Mouse (Mus musculus): ENCODE results near the gene Ubap1l. TPM values are rescaled to one million over a fixed set of nuclear protein-coding genes. Genes with fewer than 3 reads are reported as not detected.

The Ubap1l gene
- polyA plus RNA-seq, 1 experiment from 2014 or later, result not detected

DNA sequence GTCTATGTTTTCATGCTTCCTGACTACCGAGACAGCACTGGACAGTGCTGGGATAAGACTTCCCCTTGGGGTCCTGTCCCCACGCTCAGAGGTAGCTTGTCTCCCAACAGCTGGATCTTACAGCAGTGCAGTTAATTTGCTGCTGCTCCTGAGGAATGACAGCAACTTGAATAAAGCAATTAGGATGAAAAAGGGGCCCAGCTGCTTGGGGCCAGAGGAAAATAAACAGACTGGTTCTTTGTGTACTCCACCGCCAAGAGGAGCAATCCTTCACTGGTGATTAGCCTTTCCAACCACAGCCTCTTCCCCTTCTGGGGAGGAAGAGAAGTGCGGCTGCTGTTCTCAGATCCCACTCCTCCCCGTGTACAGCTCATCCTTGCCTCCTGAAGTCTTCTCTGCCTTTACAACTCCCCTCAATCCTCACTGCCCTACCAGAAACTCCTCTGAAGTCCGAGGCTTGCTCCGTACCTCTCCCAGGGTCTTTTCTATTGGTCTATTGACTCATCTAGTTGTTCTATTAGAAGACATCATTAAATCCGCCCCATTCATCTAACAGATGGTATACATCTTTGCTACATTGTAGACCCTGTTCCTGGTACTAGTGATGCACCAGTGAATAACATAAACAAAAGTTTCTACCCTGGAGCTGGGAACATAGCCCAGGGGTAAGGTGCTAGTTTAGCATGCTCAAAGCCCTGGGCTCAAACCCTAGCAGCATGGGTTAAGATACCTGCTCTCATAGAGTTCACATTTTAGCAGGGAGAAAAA is 25.7 kb downstream of the Ubap1l start:
- ATAC-seq (ENCODE audit: insufficient number of reproducible peaks, insufficient read depth, low FRiP score, low read depth), result no peak
- no peaks in the 10 kb centered on the region for H3K36me3 ChIP-seq (ENCODE audit: control insufficient read depth, insufficient read depth, low read length)
- peaks cover 8 to 10% of the 10 kb centered on the region in 2 experiments; a peak in 3 of 4 replicates for H3K4me1 ChIP-seq (ENCODE audit: control insufficient read depth in 2 of 2, insufficient read depth in 2 of 2, low read length in 2 of 2)
- peaks cover 24% of the 10 kb centered on the region for H3K27me3 ChIP-seq (ENCODE audit: control insufficient read depth, insufficient read depth, low read length)
- no peak overlapping the region for H3K27ac ChIP-seq (replicated peaks in 1 of 2; ENCODE audit: control insufficient read depth in 1 of 2, insufficient read depth in 1 of 2, low read depth in 2 of 2, low read length in 2 of 2)
- no peak overlapping the region for H3K4me2 ChIP-seq (ENCODE audit: low read length)
- no peak overlapping the region for H3K9ac ChIP-seq (ENCODE audit: low read length)
- no peak overlapping the region for H3K4me3 ChIP-seq (ENCODE audit: control insufficient read depth in 1 of 2, insufficient read depth in 1 of 2, low read depth in 1 of 2, low read length in 2 of 2)
- H3K9me3 ChIP-seq (ENCODE audit: control insufficient read depth, low read length), result no peaks in the 10 kb centered on the region
- WGBS, result 44% methylated on average over 8 of the region's 8 CpGs

DNA sequence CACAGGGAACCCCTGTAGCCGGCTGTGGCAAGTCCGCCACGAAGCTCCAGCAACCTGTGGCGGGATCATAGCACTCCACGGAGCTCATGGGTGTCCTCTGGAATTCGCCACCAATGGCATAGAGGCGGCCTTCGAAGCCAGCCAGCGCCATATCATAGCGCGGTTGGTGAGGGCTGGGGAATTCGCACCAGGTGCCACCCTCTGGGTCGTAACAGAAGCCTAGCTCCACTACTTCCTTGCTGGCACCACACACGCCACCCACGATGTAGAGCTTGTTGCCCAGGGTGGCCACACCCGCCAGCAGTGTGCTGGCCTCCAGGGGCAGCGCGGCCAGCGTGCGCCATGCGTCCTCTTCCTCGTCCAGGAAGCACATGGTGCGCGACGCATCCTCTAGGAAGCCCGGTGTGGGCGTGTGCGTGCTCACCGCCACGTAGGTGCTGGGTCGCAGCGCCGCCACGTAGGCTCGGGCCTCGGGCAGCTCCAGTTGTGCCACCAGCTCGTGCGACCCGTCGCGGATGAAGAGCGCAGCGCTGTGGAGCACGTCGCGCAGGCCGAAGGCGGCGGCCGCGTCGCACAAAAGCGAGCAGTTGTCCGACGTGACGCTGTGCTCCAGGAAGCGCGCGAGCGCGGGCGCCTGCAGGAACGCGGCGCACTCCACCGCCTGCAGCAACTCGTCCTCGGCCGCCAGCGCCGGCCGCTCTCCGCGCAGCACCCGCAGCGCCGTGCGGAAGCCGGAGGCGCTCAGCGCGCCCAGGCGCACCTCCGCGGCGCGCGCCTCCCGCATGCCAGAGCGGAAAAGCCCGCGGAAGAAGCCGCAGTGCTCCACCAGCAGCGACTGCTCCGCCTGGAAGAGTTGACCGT is 30.1 kb downstream of the Ubap1l start:
- 12% methylated on average over 96 of the region's 96 CpGs for WGBS
- Histone ChIP-seq H3K4me2 (ENCODE audit: low read length) (peak overlapping the region; percentile 78), H3K27ac (replicated peaks in 1 of 2; ENCODE audit: control insufficient read depth in 1 of 2, insufficient read depth in 1 of 2, low read depth in 2 of 2, low read length in 2 of 2) (no peak overlapping the region), H3K4me3 (ENCODE audit: control insufficient read depth in 1 of 2, insufficient read depth in 1 of 2, low read depth in 1 of 2, low read length in 2 of 2) (peak overlapping the region; percentile 52), H3K27me3 (ENCODE audit: control insufficient read depth, insufficient read depth, low read length) (peaks cover 28% of the 10 kb centered on the region), H3K36me3 (ENCODE audit: control insufficient read depth, insufficient read depth, low read length) (no peaks in the 10 kb centered on the region), H3K9ac (ENCODE audit: low read length) (peak overlapping the region; percentile 64), H3K9me3 (ENCODE audit: control insufficient read depth, low read length) (no peaks in the 10 kb centered on the region), H3K4me1 (ENCODE audit: control insufficient read depth in 2 of 2, insufficient read depth in 2 of 2, low read length in 2 of 2) (peaks cover 3 to 7% of the 10 kb centered on the region in 2 experiments; a peak in 2 of 4 replicates)
- ATAC-seq (ENCODE audit: insufficient number of reproducible peaks, insufficient read depth, low FRiP score, low read depth), result peak; percentile 19; the same call in 1 of the 2 replicates

DNA sequence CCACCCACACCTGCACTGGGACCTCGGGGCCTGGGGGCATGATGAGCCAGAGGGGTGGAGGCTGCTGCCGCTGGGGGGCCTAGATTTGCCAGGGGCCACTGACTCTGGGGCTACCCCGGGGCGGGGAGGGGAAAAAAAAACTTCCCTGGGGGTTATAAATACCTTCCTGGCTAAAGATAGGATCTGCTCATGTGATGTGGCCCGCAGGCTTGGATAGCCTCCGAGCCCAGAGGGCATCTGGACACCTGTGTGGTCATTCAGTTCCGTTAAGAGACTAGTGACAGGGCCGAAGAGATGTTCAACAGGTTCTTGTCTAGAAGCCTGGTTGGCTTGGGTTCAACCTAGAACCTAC is 30.7 kb downstream of the Ubap1l start, which contains the start of gene Kbtbd13:
Gene Kbtbd13 (minus strand): TSS at position 40 of the 352 bp plus-strand sequence.
- H3K4me1 ChIP-seq (ENCODE audit: control insufficient read depth in 2 of 2, insufficient read depth in 2 of 2, low read length in 2 of 2), result peaks cover 3 to 7% of the 10 kb centered on the region in 2 experiments; a peak in 2 of 4 replicates
- no peak within 1 kb of the TSS for H3K27ac ChIP-seq (replicated peaks in 1 of 2; ENCODE audit: control insufficient read depth in 1 of 2, insufficient read depth in 1 of 2, low read depth in 2 of 2, low read length in 2 of 2)
- ATAC-seq (ENCODE audit: insufficient number of reproducible peaks, insufficient read depth, low FRiP score, low read depth), result no peak
- H3K4me3 ChIP-seq (ENCODE audit: control insufficient read depth in 1 of 2, insufficient read depth in 1 of 2, low read depth in 1 of 2, low read length in 2 of 2), result peak within 1 kb of the TSS; percentile 52
- WGBS, result 19% methylated on average over 8 of the region's 8 CpGs
- peak within 1 kb of the TSS; percentile 64 for H3K9ac ChIP-seq (ENCODE audit: low read length)
- no peaks in the 10 kb centered on the region for H3K36me3 ChIP-seq (ENCODE audit: control insufficient read depth, insufficient read depth, low read length)
- H3K4me2 ChIP-seq (ENCODE audit: low read length), result peak within 1 kb of the TSS; percentile 78
- H3K27me3 ChIP-seq (ENCODE audit: control insufficient read depth, insufficient read depth, low read length), result peaks cover 28% of the 10 kb centered on the region
- H3K9me3 ChIP-seq (ENCODE audit: control insufficient read depth, low read length), result no peaks in the 10 kb centered on the region

DNA sequence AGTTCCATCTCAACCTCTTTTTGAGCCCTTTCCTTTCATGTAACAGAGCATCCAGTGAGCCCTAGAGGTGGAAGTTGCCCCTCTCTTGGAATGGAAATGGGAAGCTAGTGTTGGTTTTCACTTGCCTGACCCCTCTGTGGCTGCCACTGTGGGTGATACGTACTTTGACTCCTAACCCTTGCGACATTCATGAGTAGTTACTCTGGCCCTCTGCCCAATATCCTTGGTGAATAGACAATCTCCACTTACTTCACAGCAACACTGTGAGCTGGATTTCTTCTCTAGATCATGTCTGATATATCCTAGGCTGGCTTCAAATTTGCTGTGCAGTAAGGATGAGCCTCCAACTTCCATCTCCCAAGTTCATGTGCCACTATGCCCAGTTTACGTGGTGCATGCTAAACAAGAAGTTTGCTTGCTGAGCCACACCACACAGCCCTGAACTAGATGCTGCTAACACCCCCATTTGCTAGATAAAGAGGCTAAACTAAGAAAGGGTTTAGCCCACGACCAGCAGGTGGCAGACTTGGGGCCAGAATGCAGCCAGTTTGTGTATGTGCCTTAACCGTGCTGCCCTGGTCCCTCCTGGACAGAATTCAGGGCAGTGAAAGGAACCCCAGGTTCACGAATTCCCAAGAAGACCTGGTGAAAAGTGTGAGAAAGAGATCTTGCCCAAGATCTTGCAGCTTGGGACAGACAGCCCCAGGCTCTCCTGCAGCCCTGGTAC is 32.0 kb downstream of the Ubap1l start:
- 24% methylated on average over 6 of the region's 6 CpGs for WGBS

DNA sequence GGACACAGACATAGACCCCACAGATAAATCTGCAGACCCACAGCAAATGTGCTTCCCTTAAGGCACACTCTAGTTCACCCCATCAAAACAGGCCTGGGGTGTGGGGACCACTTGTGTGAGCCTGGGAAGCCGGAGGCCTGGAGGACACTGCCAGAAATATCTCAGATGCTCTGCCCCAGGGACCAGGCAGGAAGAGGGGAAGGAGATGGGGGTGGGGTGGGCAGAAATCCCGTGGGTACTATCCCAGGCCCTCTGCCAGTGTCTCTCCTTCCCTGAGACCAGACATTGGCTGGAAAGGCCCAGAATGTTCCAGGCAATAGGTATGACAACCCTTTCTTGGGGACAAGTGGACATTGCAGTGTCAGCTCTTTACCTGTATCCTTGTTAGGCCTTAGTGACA is 32.8 kb downstream of the Ubap1l start:
- no peak for ATAC-seq (ENCODE audit: insufficient number of reproducible peaks, insufficient read depth, low FRiP score, low read depth)
- H3K4me3 ChIP-seq (ENCODE audit: control insufficient read depth in 1 of 2, insufficient read depth in 1 of 2, low read depth in 1 of 2, low read length in 2 of 2), result no peak overlapping the region
- H3K27ac ChIP-seq (replicated peaks in 1 of 2; ENCODE audit: control insufficient read depth in 1 of 2, insufficient read depth in 1 of 2, low read depth in 2 of 2, low read length in 2 of 2), result no peak overlapping the region
- no peaks in the 10 kb centered on the region for H3K9me3 ChIP-seq (ENCODE audit: control insufficient read depth, low read length)
- peaks cover 28% of the 10 kb centered on the region for H3K27me3 ChIP-seq (ENCODE audit: control insufficient read depth, insufficient read depth, low read length)
- H3K9ac ChIP-seq (ENCODE audit: low read length), result no peak overlapping the region
- WGBS, result 5% methylated on average over 2 of the region's 2 CpGs
- peaks cover 3 to 10% of the 10 kb centered on the region in 2 experiments; a peak in 3 of 4 replicates for H3K4me1 ChIP-seq (ENCODE audit: control insufficient read depth in 2 of 2, insufficient read depth in 2 of 2, low read length in 2 of 2)
- H3K4me2 ChIP-seq (ENCODE audit: low read length), result no peak overlapping the region
- H3K36me3 ChIP-seq (ENCODE audit: control insufficient read depth, insufficient read depth, low read length), result no peaks in the 10 kb centered on the region

More for the DNA sequence above, 32.0 kb downstream of the Ubap1l start:
- Histone ChIP-seq H3K27ac (replicated peaks in 1 of 2; ENCODE audit: control insufficient read depth in 1 of 2, insufficient read depth in 1 of 2, low read depth in 2 of 2, low read length in 2 of 2) (no peak overlapping the region), H3K4me1 (ENCODE audit: control insufficient read depth in 2 of 2, insufficient read depth in 2 of 2, low read length in 2 of 2) (peaks cover 3 to 7% of the 10 kb centered on the region in 2 experiments; a peak in 2 of 4 replicates), H3K4me2 (ENCODE audit: low read length) (no peak overlapping the region), H3K36me3 (ENCODE audit: control insufficient read depth, insufficient read depth, low read length) (no peaks in the 10 kb centered on the region), H3K27me3 (ENCODE audit: control insufficient read depth, insufficient read depth, low read length) (peaks cover 28% of the 10 kb centered on the region), H3K4me3 (ENCODE audit: control insufficient read depth in 1 of 2, insufficient read depth in 1 of 2, low read depth in 1 of 2, low read length in 2 of 2) (no peak overlapping the region), H3K9me3 (ENCODE audit: control insufficient read depth, low read length) (no peaks in the 10 kb centered on the region), H3K9ac (ENCODE audit: low read length) (no peak overlapping the region)
- no peak for ATAC-seq (ENCODE audit: insufficient number of reproducible peaks, insufficient read depth, low FRiP score, low read depth)

DNA sequence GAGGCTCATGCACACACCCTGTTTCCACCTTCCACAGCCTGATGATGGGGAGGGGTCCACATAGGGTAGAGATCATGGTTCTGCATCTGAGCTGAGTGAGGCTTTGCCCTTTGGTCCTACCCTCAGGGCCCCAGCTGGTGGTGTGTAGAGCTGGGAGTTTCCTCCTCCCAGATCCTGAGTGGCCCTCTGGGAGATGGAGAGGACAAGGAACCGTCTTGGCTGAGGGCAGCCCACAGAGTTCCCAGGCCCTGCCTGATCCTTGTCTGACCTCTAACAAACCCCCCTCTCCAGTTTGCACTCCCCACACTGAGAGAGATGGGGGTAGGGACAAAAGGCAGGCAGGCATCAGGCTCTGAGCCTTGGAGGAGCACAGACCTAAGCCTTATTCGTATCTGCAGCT is 33.5 kb downstream of the Ubap1l start:
- Histone ChIP-seq H3K9me3 (ENCODE audit: control insufficient read depth, low read length) (no peaks in the 10 kb centered on the region), H3K36me3 (ENCODE audit: control insufficient read depth, insufficient read depth, low read length) (no peaks in the 10 kb centered on the region), H3K27me3 (ENCODE audit: control insufficient read depth, insufficient read depth, low read length) (peaks cover 23% of the 10 kb centered on the region), H3K4me3 (ENCODE audit: control insufficient read depth in 1 of 2, insufficient read depth in 1 of 2, low read depth in 1 of 2, low read length in 2 of 2) (no peak overlapping the region), H3K27ac (replicated peaks in 1 of 2; ENCODE audit: control insufficient read depth in 1 of 2, insufficient read depth in 1 of 2, low read depth in 2 of 2, low read length in 2 of 2) (no peak overlapping the region), H3K4me1 (ENCODE audit: control insufficient read depth in 2 of 2, insufficient read depth in 2 of 2, low read length in 2 of 2) (peaks cover 3 to 13% of the 10 kb centered on the region in 2 experiments; a peak in 3 of 4 replicates), H3K4me2 (ENCODE audit: low read length) (no peak overlapping the region), H3K9ac (ENCODE audit: low read length) (no peak overlapping the region)
- 51% methylated on average over 2 of the region's 2 CpGs for WGBS
- ATAC-seq (ENCODE audit: insufficient number of reproducible peaks, insufficient read depth, low FRiP score, low read depth), result no peak

DNA sequence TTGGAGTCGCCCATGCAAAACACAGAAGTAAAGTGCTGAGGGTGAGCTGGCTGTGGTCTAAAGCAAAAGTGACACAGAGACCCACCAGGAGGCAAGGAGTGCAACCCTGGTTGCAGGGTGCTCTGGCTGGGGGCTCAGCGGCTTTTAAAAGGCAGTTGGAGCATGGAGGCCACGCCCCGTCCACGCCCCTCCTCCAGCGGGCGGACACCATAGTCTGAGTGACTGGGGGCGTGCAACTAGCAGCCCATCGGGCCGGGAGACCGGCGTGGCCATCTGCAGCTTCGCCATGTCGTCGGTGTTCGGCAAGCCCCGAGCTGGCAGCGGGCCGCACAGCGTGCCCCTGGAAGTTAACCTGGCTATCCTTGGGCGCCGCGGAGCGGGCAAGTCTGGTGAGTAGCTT is 37.4 kb downstream of the Ubap1l start, which contains the start of gene Rasl12:
Gene Rasl12 (plus strand): TSS at position 228 of the 400 bp plus-strand sequence.
- Histone ChIP-seq H3K9ac (ENCODE audit: low read length) (peak within 1 kb of the TSS; percentile 72), H3K4me3 (ENCODE audit: control insufficient read depth in 1 of 2, insufficient read depth in 1 of 2, low read depth in 1 of 2, low read length in 2 of 2) (peak within 1 kb of the TSS; percentile 56 to 62), H3K4me1 (ENCODE audit: control insufficient read depth in 2 of 2, insufficient read depth in 2 of 2, low read length in 2 of 2) (peaks cover 0 to 6% of the 10 kb centered on the region in 2 experiments; a peak in 2 of 4 replicates), H3K27ac (replicated peaks in 1 of 2; ENCODE audit: control insufficient read depth in 1 of 2, insufficient read depth in 1 of 2, low read depth in 2 of 2, low read length in 2 of 2) (no peak within 1 kb of the TSS; a peak in 1 of 4 replicates), H3K36me3 (ENCODE audit: control insufficient read depth, insufficient read depth, low read length) (no peaks in the 10 kb centered on the region), H3K4me2 (ENCODE audit: low read length) (peak within 1 kb of the TSS; percentile 85), H3K27me3 (ENCODE audit: control insufficient read depth, insufficient read depth, low read length) (no peaks in the 10 kb centered on the region; the same call in 1 of the 2 replicates), H3K9me3 (ENCODE audit: control insufficient read depth, low read length) (no peaks in the 10 kb centered on the region)
- under 1% methylated on average over 24 of the region's 24 CpGs for WGBS
- ATAC-seq (ENCODE audit: insufficient number of reproducible peaks, insufficient read depth, low FRiP score, low read depth), result peak; percentile 47; the same call in 1 of the 2 replicates

Measured in heart, embryonic 14.5 days (tissue).